Mouse (Mus musculus): ENCODE results near the gene F7. TPM values are rescaled to one million over a fixed set of nuclear protein-coding genes. Genes with fewer than 3 reads are reported as not detected.

F7 gene
- polyA plus RNA-seq, 1 experiment from 2014 or later, result not detected

DNA sequence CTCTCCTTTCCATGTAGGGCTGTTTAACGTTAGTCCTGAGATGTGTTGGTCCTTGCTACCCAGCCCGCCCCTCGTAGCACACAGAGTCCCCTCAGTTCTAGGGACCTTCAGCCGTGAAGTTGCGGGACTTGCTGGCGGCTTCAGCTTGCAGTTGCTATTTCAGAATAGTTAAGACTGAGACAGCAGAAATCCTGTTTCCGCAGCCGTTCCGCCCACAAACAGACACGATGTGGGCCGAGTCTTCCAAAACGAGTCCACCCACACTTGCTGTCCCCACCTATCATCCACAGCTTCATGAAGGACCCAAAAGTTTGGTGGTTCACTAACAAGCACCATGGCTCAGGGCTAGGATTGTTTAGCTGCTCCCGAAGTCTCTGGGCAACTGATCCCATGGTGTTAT is 40.6 kb upstream of the F7 start:
- Histone ChIP-seq H3K4me2 (ENCODE audit: low read length) (no peak overlapping the region), H3K27me3 (ENCODE audit: control insufficient read depth, insufficient read depth, low read depth, low read length) (no peaks in the 10 kb centered on the region), H3K36me3 (ENCODE audit: control insufficient read depth, insufficient read depth, low read length) (peaks cover 19% of the 10 kb centered on the region), H3K4me1 (ENCODE audit: control insufficient read depth, insufficient read depth, low read length) (no peaks in the 10 kb centered on the region), H3K4me3 (ENCODE audit: low read depth, low read length) (no peak overlapping the region), H3K9ac (ENCODE audit: low read depth, low read length) (no peak overlapping the region), H3K27ac (ENCODE audit: low read length) (no peak overlapping the region), H3K9me3 (replicated peaks; ENCODE audit: control insufficient read depth, low read length, poor library complexity, severe bottlenecking) (no peaks in the 10 kb centered on the region)
- no peak for ATAC-seq
- 94% methylated on average over 13 of the region's 13 CpGs for WGBS

DNA sequence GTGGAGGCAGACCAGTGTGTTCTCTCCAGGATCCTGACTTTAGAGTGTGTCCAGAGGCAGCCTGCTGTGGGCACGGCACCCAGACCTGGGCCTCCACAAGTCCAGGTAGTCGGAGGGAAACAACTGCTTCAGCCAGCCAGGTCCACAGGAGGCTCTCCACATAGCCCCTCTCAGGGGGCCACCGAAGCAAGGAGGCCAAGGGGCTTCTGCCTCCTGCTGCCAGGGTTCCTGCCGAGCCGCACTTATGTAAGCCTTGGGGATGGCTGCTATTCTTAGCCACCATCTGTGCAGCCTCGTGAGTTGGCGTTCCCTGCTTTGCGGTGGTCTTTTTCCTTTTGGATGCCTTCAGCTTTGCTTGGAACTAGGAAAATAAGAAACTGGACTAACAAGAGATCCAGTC is 38.3 kb upstream of the F7 start:
- H3K4me2 ChIP-seq (ENCODE audit: low read length), result no peak overlapping the region
- no peak overlapping the region for H3K4me3 ChIP-seq (ENCODE audit: low read depth, low read length)
- H3K27ac ChIP-seq (ENCODE audit: low read length), result no peak overlapping the region
- peaks cover 23% of the 10 kb centered on the region for H3K36me3 ChIP-seq (ENCODE audit: control insufficient read depth, insufficient read depth, low read length)
- WGBS, result 75% methylated on average over 8 of the region's 8 CpGs
- no peak for ATAC-seq
- H3K9me3 ChIP-seq (replicated peaks; ENCODE audit: control insufficient read depth, low read length, poor library complexity, severe bottlenecking), result no peaks in the 10 kb centered on the region
- no peaks in the 10 kb centered on the region for H3K27me3 ChIP-seq (ENCODE audit: control insufficient read depth, insufficient read depth, low read depth, low read length)
- H3K9ac ChIP-seq (ENCODE audit: low read depth, low read length), result no peak overlapping the region
- no peaks in the 10 kb centered on the region for H3K4me1 ChIP-seq (ENCODE audit: control insufficient read depth, insufficient read depth, low read length)

DNA sequence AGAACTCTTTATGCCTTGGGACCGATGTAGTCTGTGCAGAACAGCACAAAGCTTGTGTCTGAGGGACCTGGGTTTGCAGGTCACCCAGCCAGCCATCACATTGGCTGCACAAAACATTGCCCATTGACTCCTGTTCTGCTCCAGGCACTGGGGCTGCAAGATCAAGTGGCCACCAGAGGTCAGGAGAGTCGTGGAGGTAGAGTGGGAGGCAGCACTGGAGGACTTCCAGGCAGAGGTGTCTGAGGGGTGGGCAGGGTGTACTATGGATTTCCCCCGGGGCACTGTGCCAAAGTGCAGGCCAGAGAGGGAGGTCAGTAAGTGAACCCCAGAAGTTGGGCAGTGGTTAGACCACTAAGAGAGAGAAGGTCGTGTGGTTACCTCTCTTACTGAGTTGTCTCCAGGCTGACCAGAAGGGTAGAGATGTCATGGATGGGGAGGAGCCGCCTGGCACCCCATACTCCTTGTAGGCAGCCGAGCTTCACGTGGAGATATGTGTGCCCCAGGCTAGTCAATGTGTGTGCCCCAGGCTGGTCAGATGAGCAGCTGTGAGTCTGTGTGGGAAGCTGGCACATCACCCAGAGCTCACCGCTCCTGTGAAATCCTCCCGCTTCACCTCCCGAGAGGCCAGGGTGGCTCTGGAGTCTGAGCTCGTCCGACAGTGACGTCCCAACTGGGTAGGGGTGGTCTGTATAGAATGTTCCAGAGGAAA is 37.0 kb upstream of the F7 start:
- Histone ChIP-seq H3K27me3 (ENCODE audit: control insufficient read depth, insufficient read depth, low read depth, low read length) (no peaks in the 10 kb centered on the region), H3K4me3 (ENCODE audit: low read depth, low read length) (no peak overlapping the region), H3K9me3 (replicated peaks; ENCODE audit: control insufficient read depth, low read length, poor library complexity, severe bottlenecking) (no peaks in the 10 kb centered on the region), H3K36me3 (ENCODE audit: control insufficient read depth, insufficient read depth, low read length) (peaks cover 31% of the 10 kb centered on the region), H3K9ac (ENCODE audit: low read depth, low read length) (no peak overlapping the region), H3K4me2 (ENCODE audit: low read length) (no peak overlapping the region), H3K27ac (ENCODE audit: low read length) (no peak overlapping the region), H3K4me1 (ENCODE audit: control insufficient read depth, insufficient read depth, low read length) (no peaks in the 10 kb centered on the region)
- no peak for ATAC-seq
- 82% methylated on average over 13 of the region's 13 CpGs for WGBS

DNA sequence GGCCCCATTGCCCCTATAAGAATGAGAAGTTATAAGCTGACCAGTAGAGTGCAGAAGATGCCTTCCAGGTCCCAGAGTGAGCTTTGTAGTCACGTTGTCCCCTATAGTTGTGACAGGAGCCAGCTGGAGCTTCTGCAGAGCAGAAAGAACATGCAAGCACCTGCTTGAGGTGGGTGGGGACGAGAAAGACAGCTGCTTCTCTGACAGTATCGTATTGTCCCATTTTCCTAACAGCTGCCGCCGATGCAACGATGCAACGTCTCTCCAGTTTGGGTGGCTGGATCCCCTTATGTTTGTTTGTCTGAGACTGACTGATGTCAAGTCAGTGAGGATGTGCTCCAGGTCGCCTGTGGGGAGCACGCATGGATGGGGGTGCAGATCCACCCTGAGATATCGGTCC is 34.4 kb upstream of the F7 start:
- peaks cover 34% of the 10 kb centered on the region for H3K36me3 ChIP-seq (ENCODE audit: control insufficient read depth, insufficient read depth, low read length)
- H3K4me2 ChIP-seq (ENCODE audit: low read length), result no peak overlapping the region
- 87% methylated on average over 10 of the region's 10 CpGs for WGBS
- H3K4me3 ChIP-seq (ENCODE audit: low read depth, low read length), result no peak overlapping the region
- no peaks in the 10 kb centered on the region for H3K4me1 ChIP-seq (ENCODE audit: control insufficient read depth, insufficient read depth, low read length)
- H3K9ac ChIP-seq (ENCODE audit: low read depth, low read length), result no peak overlapping the region
- H3K27me3 ChIP-seq (ENCODE audit: control insufficient read depth, insufficient read depth, low read depth, low read length), result no peaks in the 10 kb centered on the region
- no peaks in the 10 kb centered on the region for H3K9me3 ChIP-seq (replicated peaks; ENCODE audit: control insufficient read depth, low read length, poor library complexity, severe bottlenecking)
- no peak for ATAC-seq
- H3K27ac ChIP-seq (ENCODE audit: low read length), result no peak overlapping the region

DNA sequence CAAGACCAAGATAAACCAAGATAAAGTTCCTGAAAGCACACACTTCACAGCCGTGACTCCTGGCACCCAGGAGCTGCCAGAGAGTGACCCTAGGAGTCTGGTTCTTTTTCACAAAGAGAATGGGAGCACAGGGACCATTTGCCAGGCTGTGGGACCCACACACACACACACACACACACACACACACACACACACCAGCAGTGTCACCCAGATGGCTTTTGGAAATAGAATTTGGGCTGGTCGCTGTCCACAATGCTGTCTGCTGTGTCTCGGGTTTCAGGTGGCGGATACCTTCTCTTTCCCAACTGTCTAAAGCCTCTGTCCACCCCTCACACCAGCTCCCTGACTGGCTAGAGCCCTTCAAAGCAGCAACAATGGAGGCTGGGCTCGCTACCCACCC is 31.4 kb upstream of the F7 start:
- ATAC-seq, result no peak
- H3K4me2 ChIP-seq (ENCODE audit: low read length), result no peak overlapping the region
- H3K4me3 ChIP-seq (ENCODE audit: low read depth, low read length), result no peak overlapping the region
- H3K36me3 ChIP-seq (ENCODE audit: control insufficient read depth, insufficient read depth, low read length), result peaks cover 43% of the 10 kb centered on the region
- no peaks in the 10 kb centered on the region for H3K27me3 ChIP-seq (ENCODE audit: control insufficient read depth, insufficient read depth, low read depth, low read length)
- no peaks in the 10 kb centered on the region for H3K9me3 ChIP-seq (replicated peaks; ENCODE audit: control insufficient read depth, low read length, poor library complexity, severe bottlenecking)
- WGBS, result 85% methylated on average over 5 of the region's 5 CpGs
- H3K9ac ChIP-seq (ENCODE audit: low read depth, low read length), result no peak overlapping the region
- H3K4me1 ChIP-seq (ENCODE audit: control insufficient read depth, insufficient read depth, low read length), result no peaks in the 10 kb centered on the region
- no peak overlapping the region for H3K27ac ChIP-seq (ENCODE audit: low read length)

DNA sequence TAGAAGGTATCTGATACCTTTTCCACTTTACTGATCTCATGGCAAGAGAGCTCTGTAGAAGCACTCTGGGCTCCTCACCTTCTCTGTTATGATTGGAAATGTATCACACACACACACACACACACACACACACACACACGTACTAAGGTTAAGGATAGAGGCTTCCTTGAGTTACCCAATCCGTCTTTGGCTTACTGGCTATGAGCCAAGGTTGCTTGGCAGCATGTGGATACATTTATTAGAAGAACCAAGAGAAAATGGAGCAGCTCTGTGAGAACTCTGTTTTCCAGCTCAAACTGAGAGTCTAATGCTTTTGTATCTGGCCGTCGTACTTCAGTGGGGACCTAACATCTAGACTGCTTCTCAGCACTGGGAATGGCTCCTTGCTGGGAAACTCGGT is 30.4 kb upstream of the F7 start:
- WGBS, result 62% methylated on average over 5 of the region's 5 CpGs
- Histone ChIP-seq H3K9me3 (replicated peaks; ENCODE audit: control insufficient read depth, low read length, poor library complexity, severe bottlenecking) (no peaks in the 10 kb centered on the region), H3K27ac (ENCODE audit: low read length) (no peak overlapping the region), H3K27me3 (ENCODE audit: control insufficient read depth, insufficient read depth, low read depth, low read length) (no peaks in the 10 kb centered on the region), H3K4me3 (ENCODE audit: low read depth, low read length) (no peak overlapping the region), H3K9ac (ENCODE audit: low read depth, low read length) (no peak overlapping the region), H3K4me2 (ENCODE audit: low read length) (no peak overlapping the region), H3K4me1 (ENCODE audit: control insufficient read depth, insufficient read depth, low read length) (no peaks in the 10 kb centered on the region), H3K36me3 (ENCODE audit: control insufficient read depth, insufficient read depth, low read length) (peaks cover 44% of the 10 kb centered on the region)
- no peak for ATAC-seq

DNA sequence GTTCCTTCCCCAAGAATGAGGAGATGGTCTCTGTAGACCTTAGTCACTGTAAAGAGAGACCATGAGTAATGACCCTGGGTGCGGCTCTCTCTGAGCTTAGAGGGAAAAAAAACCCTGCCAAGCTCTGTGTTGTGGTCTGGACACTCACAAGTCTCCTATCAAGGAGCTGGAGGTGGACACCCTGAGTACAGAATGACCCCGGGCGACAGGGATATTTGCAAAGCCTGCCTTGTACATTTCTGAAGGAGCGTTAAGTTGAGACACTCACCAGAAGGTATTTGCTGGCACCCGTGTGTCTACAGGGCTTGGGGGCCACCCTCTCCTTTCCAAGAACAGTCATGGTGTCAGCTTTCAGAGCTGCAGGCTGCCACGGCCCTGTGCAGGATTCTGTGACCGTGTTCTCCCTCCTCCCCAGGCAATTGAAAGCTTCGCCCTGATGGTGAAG is 29.0 kb upstream of the F7 start:
- Histone ChIP-seq H3K4me1 (ENCODE audit: control insufficient read depth, insufficient read depth, low read length) (no peaks in the 10 kb centered on the region), H3K36me3 (ENCODE audit: control insufficient read depth, insufficient read depth, low read length) (peaks cover 48% of the 10 kb centered on the region), H3K9me3 (replicated peaks; ENCODE audit: control insufficient read depth, low read length, poor library complexity, severe bottlenecking) (no peaks in the 10 kb centered on the region), H3K4me3 (ENCODE audit: low read depth, low read length) (no peak overlapping the region), H3K4me2 (ENCODE audit: low read length) (no peak overlapping the region), H3K27me3 (ENCODE audit: control insufficient read depth, insufficient read depth, low read depth, low read length) (no peaks in the 10 kb centered on the region), H3K9ac (ENCODE audit: low read depth, low read length) (no peak overlapping the region), H3K27ac (ENCODE audit: low read length) (no peak overlapping the region)
- ATAC-seq, result no peak
- 74% methylated on average over 8 of the region's 8 CpGs for WGBS

DNA sequence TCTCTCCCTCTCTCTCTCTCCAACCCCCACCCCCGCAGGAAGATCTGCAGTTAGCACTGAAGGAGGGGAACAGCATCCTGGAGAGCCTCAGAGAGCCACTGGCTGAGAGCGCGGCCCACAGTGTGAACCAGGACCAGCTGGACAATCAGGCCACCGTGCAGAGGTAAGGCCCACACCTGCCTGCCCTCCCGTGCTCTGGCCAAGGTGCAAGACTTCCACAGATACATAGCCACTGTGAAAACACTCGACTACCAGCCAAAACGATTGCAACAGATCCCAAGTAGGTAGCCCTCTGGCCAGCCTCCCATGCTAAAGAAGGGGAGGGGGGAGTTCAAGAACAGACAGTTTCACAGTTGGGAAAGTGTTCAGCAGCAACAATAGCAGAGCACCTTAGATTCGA is 27.5 kb upstream of the F7 start:
- Histone ChIP-seq H3K4me2 (ENCODE audit: low read length) (no peak overlapping the region), H3K27ac (ENCODE audit: low read length) (no peak overlapping the region), H3K36me3 (ENCODE audit: control insufficient read depth, insufficient read depth, low read length) (peaks cover 55% of the 10 kb centered on the region), H3K9ac (ENCODE audit: low read depth, low read length) (no peak overlapping the region), H3K4me3 (ENCODE audit: low read depth, low read length) (no peak overlapping the region), H3K4me1 (ENCODE audit: control insufficient read depth, insufficient read depth, low read length) (no peaks in the 10 kb centered on the region), H3K27me3 (ENCODE audit: control insufficient read depth, insufficient read depth, low read depth, low read length) (no peaks in the 10 kb centered on the region), H3K9me3 (replicated peaks; ENCODE audit: control insufficient read depth, low read length, poor library complexity, severe bottlenecking) (no peaks in the 10 kb centered on the region)
- 95% methylated on average over 8 of the region's 8 CpGs for WGBS
- no peak for ATAC-seq

DNA sequence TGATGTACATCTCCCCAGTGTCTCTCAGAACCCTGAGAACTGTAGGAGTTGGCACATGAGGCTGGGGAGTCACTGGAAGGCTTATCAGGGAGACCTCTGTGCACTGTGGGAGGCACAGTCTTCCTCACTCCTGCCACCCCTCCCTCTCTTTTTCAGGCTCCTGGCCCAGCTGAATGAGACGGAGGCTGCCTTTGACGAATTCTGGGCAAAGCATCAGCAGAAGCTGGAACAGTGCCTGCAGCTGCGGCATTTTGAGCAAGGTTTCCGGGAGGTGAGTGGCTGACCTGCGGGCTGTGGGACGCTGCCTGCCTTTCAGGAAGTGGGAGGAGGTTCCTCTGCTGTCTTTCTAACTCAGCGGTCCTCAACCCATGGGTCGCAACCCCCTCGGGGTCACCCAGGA is 26.0 kb upstream of the F7 start:
- no peak for ATAC-seq
- H3K4me1 ChIP-seq (ENCODE audit: control insufficient read depth, insufficient read depth, low read length), result no peaks in the 10 kb centered on the region
- no peaks in the 10 kb centered on the region for H3K27me3 ChIP-seq (ENCODE audit: control insufficient read depth, insufficient read depth, low read depth, low read length)
- no peak overlapping the region for H3K4me2 ChIP-seq (ENCODE audit: low read length)
- no peak overlapping the region for H3K9ac ChIP-seq (ENCODE audit: low read depth, low read length)
- H3K4me3 ChIP-seq (ENCODE audit: low read depth, low read length), result no peak overlapping the region
- no peaks in the 10 kb centered on the region for H3K9me3 ChIP-seq (replicated peaks; ENCODE audit: control insufficient read depth, low read length, poor library complexity, severe bottlenecking)
- H3K36me3 ChIP-seq (ENCODE audit: control insufficient read depth, insufficient read depth, low read length), result peaks cover 56% of the 10 kb centered on the region
- no peak overlapping the region for H3K27ac ChIP-seq (ENCODE audit: low read length)
- 87% methylated on average over 9 of the region's 9 CpGs for WGBS
